ENCODE assay signal across 8 mouse cellular contexts in genomic region chr7:45897258-45897757, GRCm38 (mm10). TPM values are rescaled to one million over a fixed set of nuclear protein-coding genes. Genes with fewer than 3 reads are reported as not detected.
DNase-seq lines count a peak whose midpoint lies in the region; ATAC-seq lines count a peak whose summit lies in the region.

No protein-coding gene starts in this region.

- peak overlapping the region; percentile 88 for H3K27ac ChIP-seq in kidney, embryonic 16.5 days (ENCODE audit: low read length)
- H3K27ac ChIP-seq in liver, embryonic 12.5 days = peak overlapping the region; percentile 79

- ATAC-seq in granulocyte monocyte progenitor cell, adult 5-6 weeks (replicated peaks; ENCODE audit: poor library complexity, severe bottlenecking) = peak; percentile 52
- ATAC-seq in kidney, embryonic 16.5 days (ENCODE audit: low FRiP score, low TSS enrichment) = peak; percentile 75
- ATAC-seq in liver, embryonic 12.5 days = peak; percentile 64
- peak; percentile 34 for ATAC-seq in monocyte, adult 5-6 weeks (replicated peaks; ENCODE audit: insufficient number of reproducible peaks, low FRiP score, low TSS enrichment, poor library complexity, severe bottlenecking)

- peak overlapping the region; percentile 58 for H3K4me3 ChIP-seq in kidney, embryonic 16.5 days (ENCODE audit: low read length)
- H3K4me3 ChIP-seq in liver, embryonic 12.5 days = peak overlapping the region; percentile 63

- H3K9ac ChIP-seq in kidney, embryonic 16.5 days (replicated peaks; ENCODE audit: low read length) = peak overlapping the region; percentile 76
- H3K9ac ChIP-seq in liver, embryonic 12.5 days = peak overlapping the region; percentile 75

- H3K27me3 ChIP-seq in kidney, embryonic 16.5 days (ENCODE audit: insufficient read depth, low read length) = no peaks in the 10 kb centered on the region
- peaks cover 25% of the 10 kb centered on the region for H3K27me3 ChIP-seq in liver, embryonic 12.5 days (replicated peaks)

- 1% methylated on average over 19 of the region's 19 CpGs for WGBS in kidney, embryonic 16.5 days
- under 1% methylated on average over 19 of the region's 19 CpGs for WGBS in liver, embryonic 12.5 days (ENCODE audit: insufficient replicate concordance)

- peaks cover 6% of the 10 kb centered on the region for H3K4me1 ChIP-seq in kidney, embryonic 16.5 days (ENCODE audit: insufficient read depth, low read length)
- H3K4me1 ChIP-seq in liver, embryonic 12.5 days = peaks cover 37% of the 10 kb centered on the region

- DNase-seq in layer of hippocampus, adult 11-12 months (ENCODE audit: low spot score) = peak; percentile 58
- DNase-seq in layer of hippocampus, adult 9-10 months (ENCODE audit: low spot score) = no peak
- DNase-seq in embryo, embryonic 11 days = peak; percentile 70
- peak; percentile 30 to 64 for DNase-seq in thymus, adult 18-20 months

- no peaks in the 10 kb centered on the region for H3K9me3 ChIP-seq in kidney, embryonic 16.5 days (ENCODE audit: low read length)
- H3K9me3 ChIP-seq in liver, embryonic 12.5 days (replicated peaks) = no peaks in the 10 kb centered on the region

- peak overlapping the region; percentile 83 for H3K4me2 ChIP-seq in kidney, embryonic 16.5 days (replicated peaks; ENCODE audit: low read depth, low read length)
- peak overlapping the region; percentile 93 for H3K4me2 ChIP-seq in liver, embryonic 12.5 days

- H3K36me3 ChIP-seq in kidney, embryonic 16.5 days (ENCODE audit: insufficient read depth, low read length) = no peaks in the 10 kb centered on the region
- no peaks in the 10 kb centered on the region for H3K36me3 ChIP-seq in liver, embryonic 12.5 days

RNA-seq across cellular contexts. Expression of gene Tmem143, which starts 0.6 kb away (rescaled TPM):
- 14.5 and 21.2 TPM in 2 replicates for total RNA-seq in granulocyte monocyte progenitor cell, adult 5-6 weeks (2014; fragmentation: Nextera tagmentation)
- total RNA-seq in granulocyte monocyte progenitor cell, adult 5-6 weeks (2017) = 9.5 and 12.5 TPM in 2 replicates
- polyA plus RNA-seq in kidney, embryonic 16.5 days (2015; fragmentation: Nextera tagmentation; extraction: Ambion mirVana) = 7.1 and 8.4 TPM in 2 replicates
- 3.8 and 3.9 TPM in 2 replicates for polyA plus RNA-seq in liver, embryonic 12.5 days (2016; fragmentation: Nextera tagmentation; extraction: Ambion mirVana)
- total RNA-seq in monocyte, adult 5-6 weeks (2017) = 4.4 to 5.6 TPM (median 4.4 TPM) in 3 replicates

RNA-seq across cellular contexts. Expression of gene Syngr4, which starts 0.8 kb away (rescaled TPM):
- total RNA-seq in granulocyte monocyte progenitor cell, adult 5-6 weeks (2014; fragmentation: Nextera tagmentation) = 3.7 and 4.0 TPM in 2 replicates
- total RNA-seq in granulocyte monocyte progenitor cell, adult 5-6 weeks (2017) = 0.41 TPM in 1 of 2 replicates, not detected in the other
- 1.5 and 1.8 TPM in 2 replicates for polyA plus RNA-seq in kidney, embryonic 16.5 days (2015; fragmentation: Nextera tagmentation; extraction: Ambion mirVana)
- polyA plus RNA-seq in liver, embryonic 12.5 days (2016; fragmentation: Nextera tagmentation; extraction: Ambion mirVana) = 0.68 and 0.94 TPM in 2 replicates
- total RNA-seq in monocyte, adult 5-6 weeks (2017) = not detected in 3 replicates

RNA-seq across cellular contexts. Expression of gene Grin2d, which starts 19.1 kb away (rescaled TPM):
- 0.15 TPM in 1 of 2 replicates, not detected in the other for total RNA-seq in granulocyte monocyte progenitor cell, adult 5-6 weeks (2014; fragmentation: Nextera tagmentation)
- 0.09 TPM in 1 of 2 replicates, not detected in the other for total RNA-seq in granulocyte monocyte progenitor cell, adult 5-6 weeks (2017)
- 0.19 and 0.25 TPM in 2 replicates for polyA plus RNA-seq in kidney, embryonic 16.5 days (2015; fragmentation: Nextera tagmentation; extraction: Ambion mirVana)
- polyA plus RNA-seq in liver, embryonic 12.5 days (2016; fragmentation: Nextera tagmentation; extraction: Ambion mirVana) = 0.17 and 0.24 TPM in 2 replicates
- total RNA-seq in monocyte, adult 5-6 weeks (2017) = 0.10 TPM in 1 of 3 replicates, not detected in the others

RNA-seq across cellular contexts. Expression of gene Emp3, which starts 23.9 kb away (rescaled TPM):
- 244 and 297 TPM in 2 replicates for total RNA-seq in granulocyte monocyte progenitor cell, adult 5-6 weeks (2014; fragmentation: Nextera tagmentation)
- total RNA-seq in granulocyte monocyte progenitor cell, adult 5-6 weeks (2017) = 174 and 251 TPM in 2 replicates
- 187 and 216 TPM in 2 replicates for polyA plus RNA-seq in kidney, embryonic 16.5 days (2015; fragmentation: Nextera tagmentation; extraction: Ambion mirVana)
- 61.6 and 68.2 TPM in 2 replicates for polyA plus RNA-seq in liver, embryonic 12.5 days (2016; fragmentation: Nextera tagmentation; extraction: Ambion mirVana)
- total RNA-seq in monocyte, adult 5-6 weeks (2017) = 293 to 405 TPM (median 376 TPM) in 3 replicates

RNA-seq across cellular contexts. Expression of gene Kdelr1, which starts 24.7 kb away (rescaled TPM):
- total RNA-seq in granulocyte monocyte progenitor cell, adult 5-6 weeks (2014; fragmentation: Nextera tagmentation) = 123 and 143 TPM in 2 replicates
- 65.2 and 72.5 TPM in 2 replicates for total RNA-seq in granulocyte monocyte progenitor cell, adult 5-6 weeks (2017)
- polyA plus RNA-seq in kidney, embryonic 16.5 days (2015; fragmentation: Nextera tagmentation; extraction: Ambion mirVana) = 96.4 and 97.3 TPM in 2 replicates
- polyA plus RNA-seq in liver, embryonic 12.5 days (2016; fragmentation: Nextera tagmentation; extraction: Ambion mirVana) = 24.2 and 25.6 TPM in 2 replicates
- total RNA-seq in monocyte, adult 5-6 weeks (2017) = 28.7 to 45.8 TPM (median 45.2 TPM) in 3 replicates
